Mouse (Mus musculus): ENCODE data around the gene Ap2a2. TPM values are rescaled to one million over a fixed set of nuclear protein-coding genes. Genes with fewer than 3 reads are reported as not detected.
"Not testable (repeated sequence)": the region's sequence is repeated elsewhere in the genome, so short reads cannot be mapped to it uniquely, and the experiment has no call there.

Gene Ap2a2
- total RNA-seq, 2 experiments from 2014 or later: 231 to 245 TPM

DNA sequence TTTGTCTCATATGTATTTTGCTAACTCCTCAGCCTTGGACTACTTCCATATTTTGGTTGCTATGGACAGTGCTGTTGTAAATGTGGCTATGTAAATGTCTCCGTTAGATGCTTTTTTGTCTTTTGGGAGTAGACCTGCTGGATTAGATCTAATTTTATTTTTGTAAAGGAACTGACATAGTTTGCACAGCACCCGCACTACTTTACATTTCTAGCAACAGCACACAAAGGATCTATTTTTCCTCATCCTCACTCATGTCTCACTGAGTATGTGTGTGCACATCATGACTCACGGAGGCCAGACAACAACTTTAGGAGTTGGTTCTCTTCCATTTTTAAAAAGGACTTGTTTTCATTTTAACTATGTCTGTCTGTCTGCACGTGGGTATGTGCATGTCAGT lies 45.7 kb downstream of the Ap2a2 start:
- DNase-seq: no peak

GRCm38 (mm10) chr7:141609719-141610514 lies 47.9 kb downstream of the Ap2a2 start:
- no peak for DNase-seq

DNA sequence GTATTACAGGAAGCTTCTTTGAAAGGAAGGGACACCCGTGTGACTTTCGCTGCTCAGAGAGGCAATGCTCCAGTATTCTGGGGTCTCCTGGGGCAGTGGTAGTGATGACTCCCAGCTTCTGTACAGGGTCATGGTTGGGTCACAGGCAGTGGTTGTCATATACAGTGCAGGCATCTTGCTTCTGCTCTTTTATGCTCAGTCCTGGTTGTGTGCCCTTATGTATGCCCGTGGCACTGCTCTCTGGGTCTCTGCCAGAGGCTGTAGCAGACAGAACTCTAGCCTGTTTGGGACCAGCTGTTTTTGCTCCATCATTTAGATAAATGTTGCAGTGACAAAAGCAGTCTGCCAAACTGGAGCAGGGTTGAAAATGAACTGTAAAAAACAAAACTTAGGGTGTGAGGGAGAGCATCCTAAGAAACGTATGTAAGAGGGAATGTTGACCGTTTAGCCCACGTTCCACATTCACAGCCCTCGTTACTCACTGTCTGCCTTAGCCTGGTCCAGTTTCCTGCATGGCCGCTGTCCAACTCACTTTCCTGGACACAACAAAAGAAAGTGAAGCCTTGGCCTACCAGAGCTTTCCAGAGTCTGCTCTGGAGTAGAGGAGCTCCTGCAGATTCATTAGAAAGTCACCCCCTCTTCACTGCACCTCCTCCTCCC lies 49.9 kb downstream of the Ap2a2 start:
- DNase-seq: no peak

GRCm38 (mm10) chr7:141612371-141612760 lies 50.4 kb downstream of the Ap2a2 start:
- no peak for DNase-seq

DNA sequence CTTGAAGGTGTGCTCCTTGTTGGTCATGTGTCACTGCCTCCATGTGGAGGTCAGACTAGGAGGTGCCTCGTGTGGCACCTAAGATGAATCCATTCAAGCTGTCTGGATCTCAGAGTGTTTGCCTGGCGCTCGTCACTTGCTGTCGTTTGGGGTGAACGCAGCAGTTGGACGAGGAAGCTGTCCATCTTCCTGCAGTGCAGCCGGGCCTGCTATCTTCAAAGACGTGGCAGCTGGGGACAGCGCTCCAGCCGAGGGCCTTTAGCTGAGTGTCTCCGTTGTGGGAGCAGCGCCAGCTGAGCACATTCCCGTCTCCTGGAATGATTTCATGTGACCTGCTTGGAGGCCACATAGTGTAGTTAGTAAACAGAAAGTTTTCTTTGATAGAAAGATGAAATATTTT lies 50.8 kb downstream of the Ap2a2 start:
- DNase-seq: no peak

- DNase-seq: no peak
These were observed 52.4 kb downstream of the Ap2a2 start for GRCm38 (mm10) chr7:141614329-141614832.

DNA sequence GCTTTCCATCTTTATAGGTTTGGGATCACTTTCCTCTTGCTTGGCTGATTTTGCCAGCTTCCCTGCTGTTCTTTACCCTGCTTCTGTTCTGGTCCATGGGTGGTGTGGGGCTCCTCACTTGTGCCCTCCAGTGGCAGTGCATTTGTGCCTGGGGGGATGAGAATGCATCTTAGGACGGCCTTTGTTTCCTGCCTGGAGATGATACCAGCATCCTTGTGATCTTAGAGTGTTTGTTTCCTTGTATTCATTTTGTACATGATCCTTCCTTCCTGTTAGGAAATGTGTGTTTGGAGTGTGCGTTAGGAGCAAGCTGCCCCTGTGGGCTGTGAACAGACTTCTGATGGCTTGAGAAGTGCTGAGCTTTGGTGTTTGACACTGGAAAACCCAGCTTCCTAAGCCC lies 62.2 kb downstream of the Ap2a2 start:
- no peak for DNase-seq

DNA sequence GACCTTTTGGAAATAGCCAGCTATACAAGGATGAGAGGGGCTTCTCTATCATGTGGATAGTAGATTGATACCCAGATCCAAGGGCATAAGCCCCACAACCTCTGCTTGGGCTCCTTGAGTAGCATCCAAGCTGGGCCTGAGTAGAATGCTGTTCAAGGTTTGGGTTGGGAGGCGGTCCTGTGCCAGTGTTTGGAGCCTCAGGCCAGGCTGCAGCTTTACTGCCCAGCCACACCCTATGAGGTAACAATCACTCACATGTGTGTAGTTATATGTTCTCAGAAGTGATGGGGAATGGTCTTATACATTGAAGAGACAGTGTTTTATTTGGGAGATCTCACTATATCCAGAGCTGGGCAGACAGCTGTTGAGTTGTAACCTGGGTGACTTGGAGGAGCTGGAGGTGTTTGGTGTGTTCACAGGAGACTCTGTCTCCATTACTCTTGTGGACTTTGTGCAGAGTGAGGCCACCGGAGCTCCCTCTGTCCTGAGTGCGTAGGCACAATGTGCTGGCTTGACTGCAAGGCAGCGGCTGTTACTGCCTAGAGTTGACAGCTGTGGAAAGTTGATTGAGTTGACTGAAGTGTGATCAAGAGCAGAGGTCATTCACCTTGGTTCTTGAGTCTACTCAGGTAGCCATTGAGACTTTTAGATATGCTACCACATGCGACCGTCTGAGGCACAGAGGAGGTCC lies 63.3 kb downstream of the Ap2a2 start:
- no peak for DNase-seq

DNA sequence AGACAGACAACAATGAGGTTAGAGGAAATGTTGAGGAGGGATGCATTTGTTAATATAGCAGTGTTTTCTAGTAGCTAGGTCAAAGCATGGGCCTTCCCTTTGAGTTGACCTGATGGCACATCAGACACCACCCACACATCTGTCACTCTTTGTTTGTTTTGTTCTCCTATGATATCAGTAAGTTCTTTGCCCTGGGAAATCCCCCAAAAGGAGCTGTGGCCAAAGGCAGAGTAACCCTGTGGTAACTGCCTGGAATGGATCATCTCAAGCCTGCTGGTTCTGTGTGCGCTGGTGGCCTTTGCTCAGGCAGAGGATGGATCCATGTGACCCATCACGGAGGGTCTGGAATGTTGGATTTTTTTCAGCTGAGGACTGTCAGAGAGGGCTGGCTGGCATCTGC lies 66.0 kb downstream of the Ap2a2 start:
- DNase-seq: no peak

- DNase-seq: no peak
These were observed 67.3 kb downstream of the Ap2a2 start for GRCm38 (mm10) chr7:141629241-141629640.

DNA sequence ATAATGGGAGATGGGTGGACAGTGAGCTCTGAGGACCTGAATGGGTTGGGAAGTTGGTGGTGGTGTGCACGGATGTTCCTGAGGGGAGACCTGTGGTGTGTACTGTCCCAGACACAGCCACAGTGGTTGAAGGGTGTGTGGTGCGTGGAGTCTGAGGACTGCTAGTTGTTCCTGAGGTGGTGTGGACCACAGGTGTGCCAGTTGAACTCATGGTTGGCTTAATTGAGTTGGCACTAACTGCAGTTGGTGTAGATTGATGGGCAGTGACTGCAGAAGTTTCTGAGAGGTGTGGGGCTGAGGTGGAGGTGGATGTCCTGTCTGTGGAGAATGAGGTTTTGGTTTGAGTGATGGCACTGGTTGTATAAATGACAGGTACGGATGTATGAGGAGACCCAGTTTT lies 76.1 kb downstream of the Ap2a2 start:
- DNase-seq: not testable (repeated sequence)

DNA sequence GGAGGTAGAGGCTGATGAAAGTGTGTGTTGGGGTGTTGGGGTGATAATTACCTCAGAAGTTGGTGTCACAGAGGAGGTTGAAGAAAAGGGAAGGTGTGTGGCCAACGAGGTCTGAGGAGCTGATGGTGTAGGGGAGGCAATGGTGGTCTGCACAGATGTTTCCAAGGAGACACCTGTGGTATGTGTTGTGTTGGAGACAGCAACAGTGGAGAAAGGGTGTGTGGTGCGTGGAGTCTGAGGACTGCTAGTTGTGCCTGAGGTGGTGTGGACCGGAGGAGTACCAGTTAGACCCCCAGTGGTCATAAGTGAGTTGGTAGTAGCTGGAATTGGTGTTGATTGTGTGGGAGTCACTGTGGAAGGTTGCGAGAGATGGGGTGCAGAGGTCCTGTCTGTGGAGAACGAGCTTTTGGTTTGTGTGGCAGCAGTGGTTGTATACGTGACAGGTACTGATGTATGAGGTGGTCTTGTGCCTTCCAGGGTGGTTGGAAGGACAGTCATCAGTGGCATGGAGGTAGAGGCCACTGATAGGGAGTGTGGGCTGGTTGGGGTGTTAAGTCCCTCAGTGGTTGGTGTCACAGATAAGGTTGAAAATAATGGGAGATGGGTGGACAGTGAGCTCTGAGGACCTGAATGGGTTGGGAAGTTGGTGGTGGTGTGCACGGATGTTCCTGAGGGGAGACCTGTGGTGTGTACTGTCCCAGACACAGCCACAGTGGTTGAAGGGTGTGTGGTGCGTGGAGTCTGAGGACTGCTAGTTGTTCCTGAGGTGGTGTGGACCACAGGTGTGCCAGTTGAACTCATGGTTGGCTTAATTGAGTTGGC lies 76.8 kb downstream of the Ap2a2 start:
- not testable (repeated sequence) for DNase-seq

DNA sequence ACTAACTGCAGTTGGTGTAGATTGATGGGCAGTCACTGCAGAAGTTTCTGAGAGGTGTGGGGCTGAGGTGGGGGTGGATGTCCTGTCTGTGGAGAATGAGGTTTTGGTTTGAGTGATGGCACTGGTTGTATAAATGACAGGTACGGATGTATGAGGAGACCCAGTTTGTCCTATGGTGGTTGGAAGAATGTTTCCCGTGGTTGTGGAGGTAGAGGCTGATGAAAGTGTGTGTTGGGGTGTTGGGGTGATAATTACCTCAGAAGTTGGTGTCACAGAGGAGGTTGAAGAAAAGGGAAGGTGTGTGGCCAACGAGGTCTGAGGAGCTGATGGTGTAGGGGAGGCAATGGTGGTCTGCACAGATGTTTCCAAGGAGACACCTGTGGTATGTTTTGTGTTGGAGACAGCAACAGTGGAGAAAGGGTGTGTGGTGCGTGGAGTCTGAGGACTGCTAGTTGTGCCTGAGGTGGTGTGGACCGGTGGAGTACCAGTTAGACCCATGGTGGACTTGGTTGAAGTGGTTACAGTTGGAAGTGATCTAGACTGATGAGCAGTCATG lies 77.4 kb downstream of the Ap2a2 start:
- DNase-seq: not testable (repeated sequence)

DNA sequence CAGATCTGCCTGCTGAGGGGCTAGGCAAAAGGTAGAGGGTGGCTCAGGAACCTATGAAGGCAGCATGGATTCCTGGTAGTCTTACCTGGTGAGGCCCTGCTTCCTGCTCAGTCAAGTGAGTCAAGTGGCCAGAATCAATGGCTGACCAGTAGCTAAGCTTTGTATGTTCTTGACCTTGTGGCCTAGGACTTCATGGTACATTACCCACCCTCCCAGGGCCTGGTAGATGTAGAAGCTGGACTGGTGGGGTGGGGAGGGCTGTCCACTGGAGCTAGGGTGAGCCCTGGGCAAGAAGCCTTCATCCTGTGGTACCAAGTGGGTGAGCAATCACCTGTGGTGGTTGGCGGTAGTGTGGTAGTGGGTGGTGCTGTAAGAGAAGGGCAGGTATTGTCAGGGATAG lies 80.4 kb downstream of the Ap2a2 start:
- DNase-seq: no peak

- no peak for DNase-seq
These were observed 81.2 kb downstream of the Ap2a2 start for GRCm38 (mm10) chr7:141643160-141643559.

DNA sequence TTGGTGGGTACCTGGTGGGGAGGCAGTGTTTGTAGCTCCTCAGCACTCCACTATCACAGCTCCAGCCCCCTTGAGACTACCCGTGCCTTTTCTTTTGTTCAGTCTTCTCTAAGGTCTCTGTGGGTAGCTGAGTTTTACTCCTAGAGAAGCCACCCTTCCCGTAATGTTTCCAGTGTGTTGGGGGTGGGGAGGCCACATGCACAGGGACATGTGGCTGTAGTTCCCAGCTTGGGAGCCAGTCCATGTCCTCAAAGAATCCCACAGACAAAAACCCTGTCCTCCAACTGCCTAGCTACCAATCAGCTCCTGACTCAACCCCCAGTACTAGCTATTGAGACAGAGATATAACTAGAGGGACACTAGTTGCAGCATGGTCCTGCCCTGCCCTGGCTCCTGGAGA lies 85.1 kb downstream of the Ap2a2 start:
- DNase-seq: no peak

GRCm38 (mm10) chr7:141647815-141648214 lies 85.8 kb downstream of the Ap2a2 start:
- DNase-seq: no peak

GRCm38 (mm10) chr7:141652191-141652590 lies 90.2 kb downstream of the Ap2a2 start:
- DNase-seq: no peak

GRCm38 (mm10) chr7:141660346-141660745 lies 98.4 kb downstream of the Ap2a2 start:
- no peak for DNase-seq

DNA sequence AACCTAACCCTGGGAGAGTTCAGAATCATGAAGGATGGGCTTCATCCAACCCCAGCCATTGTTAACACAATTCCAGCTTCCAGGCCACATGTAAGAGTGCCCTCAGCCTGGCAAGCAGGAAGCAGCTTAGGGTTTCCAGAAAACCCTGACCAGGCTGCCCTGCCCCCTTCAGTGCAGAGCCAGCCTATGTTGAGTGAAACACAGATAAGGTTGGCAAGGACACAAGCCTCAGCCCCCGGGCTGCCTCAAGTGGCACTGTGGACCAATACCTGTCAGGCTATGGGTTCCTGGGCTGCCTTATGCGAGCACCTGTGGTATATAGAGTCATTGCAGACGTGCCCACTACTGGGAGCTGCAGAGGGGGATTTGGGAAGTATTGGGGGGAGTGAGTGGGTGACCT lies 99.5 kb downstream of the Ap2a2 start:
- DNase-seq: no peak

DNA sequence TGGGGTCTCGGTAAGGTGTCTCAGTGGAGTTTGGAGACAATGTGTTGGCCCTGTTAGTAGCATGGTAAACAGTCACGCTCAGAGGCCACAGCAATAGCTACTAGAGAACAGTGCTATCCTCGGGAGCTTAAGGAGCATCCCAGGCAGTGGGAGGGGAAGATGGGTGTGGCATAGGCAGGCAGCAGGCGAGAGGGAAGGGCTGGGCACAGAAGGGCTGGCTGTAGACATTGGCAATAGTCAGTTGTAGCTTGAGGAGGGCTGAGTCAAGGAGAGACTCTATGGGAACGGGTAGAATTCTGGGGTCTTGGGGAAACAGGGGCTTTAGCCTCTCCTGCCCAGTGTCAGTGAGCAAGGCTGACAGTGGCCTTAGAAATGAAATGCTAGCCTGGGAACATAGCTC lies 100.2 kb downstream of the Ap2a2 start:
- no peak for DNase-seq

DNA sequence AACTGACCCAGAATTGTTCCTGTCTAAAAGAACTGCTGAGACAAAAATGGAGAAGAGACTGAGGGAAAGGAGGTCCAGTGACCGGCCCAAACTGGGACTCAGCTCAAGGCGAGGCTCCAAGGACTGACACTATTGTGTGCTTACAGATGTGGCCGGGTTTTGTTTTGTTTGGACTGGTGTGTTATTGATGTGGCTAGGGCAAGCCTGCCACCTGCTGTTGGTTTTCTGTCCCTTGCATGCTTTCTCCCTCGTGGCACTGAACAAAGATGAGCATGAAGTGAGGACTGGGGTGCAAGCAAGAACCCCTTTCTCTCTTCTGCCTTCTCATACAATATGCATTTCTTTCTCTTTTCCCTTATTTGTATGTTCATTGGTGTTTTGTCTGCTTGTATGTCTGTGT lies 104.2 kb downstream of the Ap2a2 start:
- peak in 1 of 2 experiments; percentile 33 for DNase-seq
